Mouse (Mus musculus) stomach, embryonic 14.5 days (tissue): ENCODE results near the gene Asb17. TPM values are rescaled to one million over a fixed set of nuclear protein-coding genes. Genes with fewer than 3 reads are reported as not detected.

Source experiments
- ATAC-seq: fragments of 200-750 bp; cut with Nextera tagmentation; 2 replicates; pipeline ENCODE4 v1.8.0; 2017; ENCODE audit warnings: low read depth, moderate TSS enrichment; ENCODE audit not compliant: insufficient number of reproducible peaks, insufficient read depth, low FRiP score
- H3K27ac ChIP-seq: fragments of 300-500 bp; sonication (generic); 2 replicates; pipeline ENCODE4 v1.5.1; 2014; ENCODE audit warnings: mild to moderate bottlenecking, low read length, moderate library complexity, mixed read lengths
- H3K27me3 ChIP-seq: fragments of 300-500 bp; sonication (generic); 2 replicates; pipeline ENCODE4 v1.6.1; 2014; ENCODE audit warnings: low read length, control low read depth, mixed read lengths; ENCODE audit not compliant: control insufficient read depth, insufficient read depth
- H3K36me3 ChIP-seq: fragments of 300-500 bp; sonication (generic); 2 replicates; pipeline ENCODE4 v1.6.1; 2014; ENCODE audit warnings: mild to moderate bottlenecking, control low read depth, low read length, moderate library complexity, mixed read lengths; ENCODE audit not compliant: control insufficient read depth, insufficient read depth
- H3K4me1 ChIP-seq: fragments of 300-500 bp; sonication (generic); 2 replicates; pipeline ENCODE4 v1.6.1; 2014; ENCODE audit warnings: low read length, control low read depth, mixed read lengths; ENCODE audit not compliant: control insufficient read depth, insufficient read depth
- H3K4me2 ChIP-seq: fragments of 300-500 bp; sonication (generic); replicated peaks from 2 replicates; pipeline ENCODE4 v1.6.1; 2014; ENCODE audit warnings: low read depth, low read length, control low read depth
- H3K4me3 ChIP-seq: fragments of 300-500 bp; sonication (generic); 2 replicates; pipeline ENCODE4 v1.5.1; 2014; ENCODE audit warnings: low read depth, low read length, control low read depth
- H3K9ac ChIP-seq: fragments of 300-500 bp; sonication (generic); replicated peaks from 2 replicates; pipeline ENCODE4 v1.6.1; 2014; ENCODE audit warnings: low read depth, mild to moderate bottlenecking, control low read depth, low read length, moderate library complexity, mixed read lengths
- H3K9me3 ChIP-seq: fragments of 300-500 bp; sonication (generic); 2 replicates; pipeline ENCODE4 v1.6.1; 2016; ENCODE audit warnings: low read depth, low read length, control low read depth; ENCODE audit not compliant: control insufficient read depth
- WGBS: fragments of 180-500 bp; shearing (Covaris S2); extraction: QIAGEN DNeasy Blood & Tissue Kit; methylation state at CpG from one replicate; pipeline ENCODE4 v1.1.7; 2014; 5-methylcytosine and 5-hydroxymethylcytosine counted together
- polyA plus RNA-seq: library from polyadenylated mRNA; unstranded; fragments of >200 nt; fragmentation: Nextera tagmentation; extraction: Ambion mirVana; gene quantifications from 2 replicates; pipeline ENCODE4 v1.2.1, GENCODE M21; 2014

The Asb17 gene
- polyA plus RNA-seq, 1 experiment from 2014 or later = 0.72 TPM

DNA sequence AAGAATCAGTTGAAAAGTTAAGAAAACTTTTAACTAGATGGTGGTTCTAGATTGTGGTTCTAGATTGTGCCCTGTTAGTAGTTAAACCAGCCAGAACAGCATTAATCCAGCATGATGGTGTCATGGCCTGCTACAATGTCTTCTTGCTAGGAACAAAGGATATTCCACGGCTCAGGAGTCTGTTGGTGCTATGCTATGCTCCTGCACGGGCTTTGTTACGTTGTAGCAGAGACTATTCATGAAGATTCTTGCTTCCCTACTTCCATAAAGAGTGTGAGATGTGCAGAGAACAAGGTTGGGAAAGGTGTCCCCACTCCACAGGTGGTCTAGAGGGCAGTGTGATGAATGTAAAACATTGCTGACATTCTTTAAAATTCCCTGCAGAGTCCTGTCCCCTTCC lies 7.7 kb upstream of the Asb17 start:
- no peaks in the 10 kb centered on the region for H3K27me3 ChIP-seq
- H3K4me1 ChIP-seq = no peaks in the 10 kb centered on the region
- H3K4me3 ChIP-seq = no peak overlapping the region
- no peak overlapping the region for H3K9ac ChIP-seq
- no peak for ATAC-seq
- H3K27ac ChIP-seq = no peak overlapping the region
- WGBS = 88% methylated on average over 3 of the region's 3 CpGs
- no peaks in the 10 kb centered on the region for H3K9me3 ChIP-seq
- H3K4me2 ChIP-seq = no peak overlapping the region
- H3K36me3 ChIP-seq = no peaks in the 10 kb centered on the region

DNA sequence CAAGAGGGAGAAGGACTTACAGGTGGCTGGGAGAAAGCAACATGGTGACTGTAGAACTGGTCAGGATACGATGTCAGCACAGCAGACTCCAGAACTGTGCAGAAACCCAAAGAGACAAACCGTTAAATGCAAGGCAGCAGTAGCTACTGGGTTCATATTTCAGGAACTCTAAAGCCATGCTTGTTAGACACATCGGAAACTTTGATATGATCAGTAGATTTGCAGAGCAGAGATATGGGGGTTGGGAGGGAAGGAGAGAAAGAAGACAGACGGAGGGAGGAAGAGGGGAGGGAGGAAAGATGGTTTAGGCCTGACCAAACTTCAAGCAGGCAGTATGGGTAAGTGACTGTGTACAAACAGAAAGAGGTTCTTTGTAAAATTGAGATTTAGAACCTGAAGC lies 6.4 kb upstream of the Asb17 start:
- 42% methylated on average over 4 of the region's 4 CpGs for WGBS
- H3K36me3 ChIP-seq = no peaks in the 10 kb centered on the region
- no peak for ATAC-seq
- no peaks in the 10 kb centered on the region for H3K4me1 ChIP-seq
- H3K27me3 ChIP-seq = no peaks in the 10 kb centered on the region
- no peak overlapping the region for H3K4me3 ChIP-seq
- H3K27ac ChIP-seq = no peak overlapping the region
- H3K4me2 ChIP-seq = no peak overlapping the region
- H3K9me3 ChIP-seq = no peaks in the 10 kb centered on the region
- no peak overlapping the region for H3K9ac ChIP-seq

DNA sequence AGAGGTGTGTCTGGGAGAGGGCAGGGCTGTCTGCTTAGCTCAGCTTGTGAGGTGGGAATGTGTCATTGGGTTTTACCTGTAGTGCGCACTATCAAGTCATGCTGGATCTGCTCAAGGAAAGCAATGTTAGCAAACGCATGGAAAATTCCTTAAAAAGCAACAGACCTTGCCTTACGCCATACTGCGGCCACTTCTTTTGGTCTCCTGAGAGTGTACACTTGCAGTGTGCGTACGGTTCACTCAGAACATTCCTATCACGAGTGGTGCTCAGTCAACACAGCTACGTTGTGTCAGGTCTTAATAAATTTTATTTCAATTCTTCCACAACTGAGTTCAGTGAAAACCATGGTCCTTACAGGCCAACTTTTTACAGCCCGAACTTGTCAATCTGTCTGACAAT lies 748 bp downstream of the Asb17 start:
- H3K4me2 ChIP-seq = no peak overlapping the region
- no peak overlapping the region for H3K27ac ChIP-seq
- ATAC-seq = no peak
- H3K4me1 ChIP-seq = no peaks in the 10 kb centered on the region
- H3K4me3 ChIP-seq = no peak overlapping the region
- no peaks in the 10 kb centered on the region for H3K27me3 ChIP-seq
- no peak overlapping the region for H3K9ac ChIP-seq
- WGBS = 88% methylated on average over 9 of the region's 9 CpGs
- no peaks in the 10 kb centered on the region for H3K36me3 ChIP-seq
- H3K9me3 ChIP-seq = no peaks in the 10 kb centered on the region

DNA sequence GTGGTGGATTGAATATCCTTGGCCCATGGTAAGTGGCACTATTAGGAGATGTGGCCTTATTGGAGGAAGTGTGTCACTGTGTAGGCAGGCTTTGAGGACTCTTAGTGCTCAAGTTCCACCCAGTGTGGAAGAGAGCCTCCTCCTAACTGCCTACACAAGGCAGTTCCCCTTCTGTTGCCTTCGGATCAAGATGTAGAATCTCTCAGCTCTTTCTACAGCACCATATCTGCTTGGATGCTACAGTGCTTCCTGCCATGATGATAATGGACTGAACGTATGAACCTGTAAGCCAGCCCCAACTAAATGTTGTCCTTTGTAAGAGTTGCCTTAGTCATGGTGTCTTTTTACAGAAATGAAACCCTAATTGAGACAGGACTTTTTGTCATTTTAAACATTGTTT lies 1.5 kb downstream of the Asb17 start:
- Histone ChIP-seq H3K4me2 (no peak overlapping the region), H3K27me3 (no peaks in the 10 kb centered on the region), H3K4me1 (no peaks in the 10 kb centered on the region), H3K9me3 (no peaks in the 10 kb centered on the region), H3K27ac (no peak overlapping the region), H3K9ac (no peak overlapping the region), H3K4me3 (no peak overlapping the region), H3K36me3 (no peaks in the 10 kb centered on the region)
- WGBS = 83% methylated on average over 2 of the region's 2 CpGs
- ATAC-seq = no peak

DNA sequence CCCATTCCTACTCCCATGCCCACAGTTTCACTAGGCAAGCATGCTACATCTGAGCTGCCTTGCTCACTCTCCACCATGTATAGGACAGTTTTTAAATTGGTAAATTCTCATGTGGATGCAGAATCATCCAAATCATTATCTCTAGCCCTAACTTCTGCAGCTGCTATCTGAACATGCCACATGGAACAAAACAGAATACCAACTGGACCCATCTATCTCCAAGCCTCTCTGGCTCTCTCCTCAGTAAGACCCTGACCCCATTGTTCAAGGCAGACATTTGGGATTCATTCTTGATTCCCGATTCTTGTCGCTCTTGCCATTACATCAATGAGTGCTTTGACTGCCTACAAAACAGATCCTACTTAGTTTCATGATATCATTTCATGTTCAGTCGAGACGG lies 2.1 kb downstream of the Asb17 start:
- 89% methylated on average over 4 of the region's 4 CpGs for WGBS
- Histone ChIP-seq H3K27ac (no peak overlapping the region), H3K4me3 (no peak overlapping the region), H3K9me3 (no peaks in the 10 kb centered on the region), H3K9ac (no peak overlapping the region), H3K36me3 (no peaks in the 10 kb centered on the region), H3K27me3 (no peaks in the 10 kb centered on the region), H3K4me2 (no peak overlapping the region), H3K4me1 (no peaks in the 10 kb centered on the region)
- no peak for ATAC-seq

DNA sequence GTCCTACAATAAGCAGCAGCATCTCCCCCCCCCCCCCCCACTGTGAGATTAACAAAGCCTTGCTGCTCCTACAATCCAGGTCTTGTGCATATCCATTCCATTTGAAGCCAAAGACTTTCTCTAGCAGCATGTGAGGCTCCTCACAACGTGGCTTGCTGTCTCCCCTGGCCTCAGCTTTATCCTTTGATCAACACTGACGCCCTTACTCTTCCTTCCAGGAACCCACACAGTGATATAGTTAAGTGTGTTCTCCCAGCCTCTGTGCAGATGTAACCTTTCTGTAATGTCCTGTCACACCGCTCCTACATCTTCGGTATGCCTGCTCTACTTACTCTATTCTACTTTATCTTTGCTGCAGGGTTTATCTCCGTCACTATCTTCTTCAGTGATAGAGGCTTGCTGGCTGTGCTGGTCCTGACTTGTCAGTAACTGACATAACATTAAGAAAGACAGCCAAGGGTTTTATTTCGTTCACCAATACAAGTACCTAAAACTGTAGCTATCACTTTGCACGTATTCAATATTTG lies 3.3 kb downstream of the Asb17 start:
- Histone ChIP-seq H3K9me3 (no peaks in the 10 kb centered on the region), H3K27ac (no peak overlapping the region), H3K27me3 (no peaks in the 10 kb centered on the region), H3K4me2 (no peak overlapping the region), H3K4me3 (no peak overlapping the region), H3K4me1 (0 out of 2 replicates have a peak, but pooled peaks cover under 1% of the 10 kb centered on the region), H3K9ac (no peak overlapping the region), H3K36me3 (no peaks in the 10 kb centered on the region)
- 67% methylated on average over 7 of the region's 7 CpGs for WGBS
- no peak for ATAC-seq

DNA sequence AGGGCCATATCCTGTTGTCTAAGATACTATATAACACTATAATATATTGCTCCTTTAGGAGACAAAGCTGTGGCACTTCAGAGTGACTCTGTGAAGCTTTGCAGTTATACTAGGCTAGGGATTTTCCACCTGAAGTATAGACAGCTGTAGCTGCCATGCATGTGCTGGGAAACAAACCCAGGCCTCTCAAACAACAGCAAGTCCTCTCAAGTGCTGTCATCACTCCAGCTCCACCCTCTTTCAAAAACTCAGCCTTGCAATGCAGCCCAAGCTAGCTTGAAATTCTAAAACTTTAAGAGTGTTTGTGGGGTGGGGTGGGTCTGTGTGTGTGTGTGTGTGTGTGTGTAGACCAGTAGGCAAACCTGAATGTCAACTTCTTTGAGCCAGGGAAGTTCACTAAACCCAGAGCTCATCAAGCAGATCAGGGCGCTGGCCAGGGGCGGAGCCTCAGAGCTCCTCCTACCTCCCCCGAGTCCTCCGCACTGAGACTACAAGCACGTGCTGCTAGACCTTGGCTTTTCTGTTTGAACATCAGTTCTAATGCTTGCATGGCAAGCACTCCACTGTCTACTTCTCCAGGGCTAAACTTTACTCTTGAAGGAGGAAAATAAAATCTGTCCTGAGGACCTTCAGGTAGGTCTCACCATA lies 5.5 kb downstream of the Asb17 start:
- Histone ChIP-seq H3K36me3 (no peaks in the 10 kb centered on the region), H3K4me1 (0 out of 2 replicates have a peak, but pooled peaks cover 2% of the 10 kb centered on the region), H3K4me2 (peak overlapping the region; percentile 4; the same call in 1 of the 2 replicates), H3K27me3 (no peaks in the 10 kb centered on the region), H3K4me3 (no peak overlapping the region), H3K9me3 (no peaks in the 10 kb centered on the region), H3K27ac (no peak overlapping the region), H3K9ac (no peak overlapping the region)
- 6% methylated on average over 5 of the region's 5 CpGs for WGBS
- peak; percentile 88 for ATAC-seq

DNA sequence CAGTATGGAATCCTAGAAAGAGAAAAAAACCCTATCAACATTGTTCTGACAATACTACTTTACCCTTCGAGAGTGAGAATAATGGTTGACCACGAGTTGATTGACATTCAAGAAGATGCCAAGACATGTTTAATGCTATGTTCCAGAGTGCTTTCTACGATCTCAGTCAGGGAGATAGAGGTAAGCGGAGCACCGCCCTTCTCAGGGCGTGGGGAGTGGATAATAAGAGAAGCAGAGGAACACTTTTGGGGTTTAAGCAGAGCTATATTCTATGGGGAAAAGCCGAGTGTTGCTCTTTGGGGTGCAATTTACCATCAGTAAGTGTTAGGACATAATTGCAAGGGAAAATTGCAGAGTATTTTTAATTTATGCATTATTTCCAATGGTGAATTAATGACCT lies 6.8 kb downstream of the Asb17 start:
- Histone ChIP-seq H3K4me1 (0 out of 2 replicates have a peak, but pooled peaks cover 2% of the 10 kb centered on the region), H3K4me2 (no peak overlapping the region), H3K27ac (no peak overlapping the region), H3K9ac (no peak overlapping the region), H3K4me3 (no peak overlapping the region), H3K9me3 (no peaks in the 10 kb centered on the region), H3K36me3 (no peaks in the 10 kb centered on the region), H3K27me3 (no peaks in the 10 kb centered on the region)
- ATAC-seq = no peak
- 88% methylated on average over 7 of the region's 7 CpGs for WGBS

DNA sequence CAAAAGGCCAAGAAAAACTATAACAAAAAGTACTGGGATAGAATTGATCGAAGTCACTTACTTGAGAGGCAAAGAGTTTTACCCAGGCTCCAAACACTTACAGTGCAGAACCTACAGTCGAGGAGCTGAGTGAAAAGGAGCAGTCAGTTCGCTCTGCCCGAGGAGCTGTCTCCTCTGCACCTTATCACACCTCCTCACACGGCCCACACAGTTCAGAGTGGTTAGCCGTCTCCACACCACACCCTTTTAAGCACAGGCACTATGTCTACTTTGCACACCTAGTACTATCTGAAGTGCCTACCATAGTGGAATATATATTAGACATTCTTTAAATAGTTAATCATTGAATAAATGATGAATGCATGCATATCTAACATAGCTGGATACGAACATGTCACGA lies 8.3 kb downstream of the Asb17 start:
- Histone ChIP-seq H3K9ac (no peak overlapping the region), H3K4me3 (no peak overlapping the region), H3K9me3 (no peaks in the 10 kb centered on the region), H3K36me3 (no peaks in the 10 kb centered on the region), H3K4me1 (0 out of 2 replicates have a peak, but pooled peaks cover 2% of the 10 kb centered on the region), H3K27me3 (no peaks in the 10 kb centered on the region), H3K27ac (no peak overlapping the region), H3K4me2 (no peak overlapping the region)
- 70% methylated on average over 8 of the region's 8 CpGs for WGBS
- ATAC-seq = peak; percentile 90; the same call in 1 of the 2 replicates
